Mouse (Mus musculus): ENCODE measurements around the gene Gm21988. TPM values are rescaled to one million over a fixed set of nuclear protein-coding genes. Genes with fewer than 3 reads are reported as not detected.

Gm21988 gene
- total and polyA plus RNA-seq, 2 experiments: 0.28 to 5.8 TPM

- no peak for TF ChIP-seq POLR2A (IDR thresholded peaks at IDR 0.05; ENCODE audit: extremely low read depth, insufficient read depth, low read length)
- TF ChIP-seq CTCF (IDR thresholded peaks at IDR 0.05; ENCODE audit: low read depth, low read length): no peak
- Histone ChIP-seq H3K4me1 (ENCODE audit: control insufficient read depth, insufficient read depth, low read length) (no peaks in the 10 kb centered on the region), H3K36me3 (ENCODE audit: control insufficient read depth, insufficient read depth, low read length) (no peaks in the 10 kb centered on the region), H3K27me3 (ENCODE audit: control insufficient read depth, insufficient read depth, low read length) (no peaks in the 10 kb centered on the region), H3K9ac (ENCODE audit: low read depth, low read length) (no peak overlapping the region), H3K4me3 (ENCODE audit: insufficient read depth, low read depth, low read length) (no peak overlapping the region), H3K27ac (replicated peaks; ENCODE audit: insufficient read depth, low read depth, low read length) (no peak overlapping the region), H3K79me2 (ENCODE audit: control insufficient read depth, insufficient read depth, low read length) (no peaks in the 10 kb centered on the region)
- WGBS: 68% methylated on average over 3 of the region's 3 CpGs
- peak; percentile 14 for DNase-seq (ENCODE audit: extremely low read depth, low read depth, low spot score)
Observed at GRCm38 (mm10) chr11:70280441-70280840, 40.8 kb upstream of the Gm21988 start.

- Histone ChIP-seq H3K79me2 (ENCODE audit: control insufficient read depth, insufficient read depth, low read length) (no peaks in the 10 kb centered on the region), H3K4me3 (ENCODE audit: insufficient read depth, low read depth, low read length) (no peak overlapping the region), H3K9ac (ENCODE audit: low read depth, low read length) (no peak overlapping the region), H3K27me3 (ENCODE audit: control insufficient read depth, insufficient read depth, low read length) (no peaks in the 10 kb centered on the region), H3K4me1 (ENCODE audit: control insufficient read depth, insufficient read depth, low read length) (no peaks in the 10 kb centered on the region), H3K36me3 (ENCODE audit: control insufficient read depth, insufficient read depth, low read length) (no peaks in the 10 kb centered on the region), H3K27ac (replicated peaks; ENCODE audit: insufficient read depth, low read depth, low read length) (no peak overlapping the region)
- TF ChIP-seq CTCF (IDR thresholded peaks at IDR 0.05; ENCODE audit: low read depth, low read length): no peak
- TF ChIP-seq POLR2A (IDR thresholded peaks at IDR 0.05; ENCODE audit: extremely low read depth, insufficient read depth, low read length): no peak
- 95% methylated on average over 3 of the region's 3 CpGs for WGBS
- DNase-seq (ENCODE audit: extremely low read depth, low read depth, low spot score): no peak
Observed at GRCm38 (mm10) chr11:70278961-70279360, 39.3 kb upstream of the Gm21988 start.

GRCm38 (mm10) chr11:70271641-70272040, 32.0 kb upstream of the Gm21988 start:
- H3K4me1 ChIP-seq (ENCODE audit: control insufficient read depth, insufficient read depth, low read length): no peaks in the 10 kb centered on the region
- no peak overlapping the region for H3K9ac ChIP-seq (ENCODE audit: low read depth, low read length)
- H3K79me2 ChIP-seq (ENCODE audit: control insufficient read depth, insufficient read depth, low read length): no peaks in the 10 kb centered on the region
- H3K27me3 ChIP-seq (ENCODE audit: control insufficient read depth, insufficient read depth, low read length): no peaks in the 10 kb centered on the region
- no peaks in the 10 kb centered on the region for H3K36me3 ChIP-seq (ENCODE audit: control insufficient read depth, insufficient read depth, low read length)
- DNase-seq (ENCODE audit: extremely low read depth, low read depth, low spot score): no peak
- H3K4me3 ChIP-seq (ENCODE audit: insufficient read depth, low read depth, low read length): no peak overlapping the region
- 74% methylated on average over 7 of the region's 7 CpGs for WGBS
- H3K27ac ChIP-seq (replicated peaks; ENCODE audit: insufficient read depth, low read depth, low read length): no peak overlapping the region
- TF ChIP-seq POLR2A (IDR thresholded peaks at IDR 0.05; ENCODE audit: extremely low read depth, insufficient read depth, low read length) (no peak), CTCF (IDR thresholded peaks at IDR 0.05; ENCODE audit: low read depth, low read length) (no peak)

- H3K79me2 ChIP-seq (ENCODE audit: control insufficient read depth, insufficient read depth, low read length): no peaks in the 10 kb centered on the region
- DNase-seq (ENCODE audit: extremely low read depth, low read depth, low spot score): no peak
- 72% methylated on average over 1 of the region's 1 CpGs for WGBS
- H3K36me3 ChIP-seq (ENCODE audit: control insufficient read depth, insufficient read depth, low read length): no peaks in the 10 kb centered on the region
- no peak overlapping the region for H3K4me3 ChIP-seq (ENCODE audit: insufficient read depth, low read depth, low read length)
- no peak for TF ChIP-seq CTCF (IDR thresholded peaks at IDR 0.05; ENCODE audit: low read depth, low read length)
- no peak for TF ChIP-seq POLR2A (IDR thresholded peaks at IDR 0.05; ENCODE audit: extremely low read depth, insufficient read depth, low read length)
- H3K27me3 ChIP-seq (ENCODE audit: control insufficient read depth, insufficient read depth, low read length): no peaks in the 10 kb centered on the region
- H3K27ac ChIP-seq (replicated peaks; ENCODE audit: insufficient read depth, low read depth, low read length): no peak overlapping the region
- H3K4me1 ChIP-seq (ENCODE audit: control insufficient read depth, insufficient read depth, low read length): no peaks in the 10 kb centered on the region
- H3K9ac ChIP-seq (ENCODE audit: low read depth, low read length): no peak overlapping the region
Observed at GRCm38 (mm10) chr11:70266405-70266804, 26.8 kb upstream of the Gm21988 start.

- DNase-seq (ENCODE audit: extremely low read depth, low read depth, low spot score): no peak
Observed at GRCm38 (mm10) chr11:70265819-70266218, 26.2 kb upstream of the Gm21988 start.

GRCm38 (mm10) chr11:70265252-70265651, 25.6 kb upstream of the Gm21988 start:
- Histone ChIP-seq H3K36me3 (ENCODE audit: control insufficient read depth, insufficient read depth, low read length) (no peaks in the 10 kb centered on the region), H3K4me1 (ENCODE audit: control insufficient read depth, insufficient read depth, low read length) (no peaks in the 10 kb centered on the region), H3K79me2 (ENCODE audit: control insufficient read depth, insufficient read depth, low read length) (no peaks in the 10 kb centered on the region), H3K27ac (replicated peaks; ENCODE audit: insufficient read depth, low read depth, low read length) (no peak overlapping the region), H3K9ac (ENCODE audit: low read depth, low read length) (no peak overlapping the region), H3K27me3 (ENCODE audit: control insufficient read depth, insufficient read depth, low read length) (no peaks in the 10 kb centered on the region), H3K4me3 (ENCODE audit: insufficient read depth, low read depth, low read length) (no peak overlapping the region)
- no peak for TF ChIP-seq CTCF (IDR thresholded peaks at IDR 0.05; ENCODE audit: low read depth, low read length)
- no peak for TF ChIP-seq POLR2A (IDR thresholded peaks at IDR 0.05; ENCODE audit: extremely low read depth, insufficient read depth, low read length)
- DNase-seq (ENCODE audit: extremely low read depth, low read depth, low spot score): no peak
- WGBS: 47% methylated on average over 3 of the region's 3 CpGs

More at GRCm38 (mm10) chr11:70265819-70266218, 26.2 kb upstream of the Gm21988 start:
- H3K27me3 ChIP-seq (ENCODE audit: control insufficient read depth, insufficient read depth, low read length): no peaks in the 10 kb centered on the region
- no peak overlapping the region for H3K4me3 ChIP-seq (ENCODE audit: insufficient read depth, low read depth, low read length)
- WGBS: 78% methylated on average over 4 of the region's 4 CpGs
- no peak overlapping the region for H3K27ac ChIP-seq (replicated peaks; ENCODE audit: insufficient read depth, low read depth, low read length)
- H3K79me2 ChIP-seq (ENCODE audit: control insufficient read depth, insufficient read depth, low read length): no peaks in the 10 kb centered on the region
- no peaks in the 10 kb centered on the region for H3K4me1 ChIP-seq (ENCODE audit: control insufficient read depth, insufficient read depth, low read length)
- TF ChIP-seq POLR2A (IDR thresholded peaks at IDR 0.05; ENCODE audit: extremely low read depth, insufficient read depth, low read length): no peak
- TF ChIP-seq CTCF (IDR thresholded peaks at IDR 0.05; ENCODE audit: low read depth, low read length): no peak
- no peaks in the 10 kb centered on the region for H3K36me3 ChIP-seq (ENCODE audit: control insufficient read depth, insufficient read depth, low read length)
- H3K9ac ChIP-seq (ENCODE audit: low read depth, low read length): no peak overlapping the region
